ENCODE assay signal across 8 mouse cellular contexts in the genomic region with DNA sequence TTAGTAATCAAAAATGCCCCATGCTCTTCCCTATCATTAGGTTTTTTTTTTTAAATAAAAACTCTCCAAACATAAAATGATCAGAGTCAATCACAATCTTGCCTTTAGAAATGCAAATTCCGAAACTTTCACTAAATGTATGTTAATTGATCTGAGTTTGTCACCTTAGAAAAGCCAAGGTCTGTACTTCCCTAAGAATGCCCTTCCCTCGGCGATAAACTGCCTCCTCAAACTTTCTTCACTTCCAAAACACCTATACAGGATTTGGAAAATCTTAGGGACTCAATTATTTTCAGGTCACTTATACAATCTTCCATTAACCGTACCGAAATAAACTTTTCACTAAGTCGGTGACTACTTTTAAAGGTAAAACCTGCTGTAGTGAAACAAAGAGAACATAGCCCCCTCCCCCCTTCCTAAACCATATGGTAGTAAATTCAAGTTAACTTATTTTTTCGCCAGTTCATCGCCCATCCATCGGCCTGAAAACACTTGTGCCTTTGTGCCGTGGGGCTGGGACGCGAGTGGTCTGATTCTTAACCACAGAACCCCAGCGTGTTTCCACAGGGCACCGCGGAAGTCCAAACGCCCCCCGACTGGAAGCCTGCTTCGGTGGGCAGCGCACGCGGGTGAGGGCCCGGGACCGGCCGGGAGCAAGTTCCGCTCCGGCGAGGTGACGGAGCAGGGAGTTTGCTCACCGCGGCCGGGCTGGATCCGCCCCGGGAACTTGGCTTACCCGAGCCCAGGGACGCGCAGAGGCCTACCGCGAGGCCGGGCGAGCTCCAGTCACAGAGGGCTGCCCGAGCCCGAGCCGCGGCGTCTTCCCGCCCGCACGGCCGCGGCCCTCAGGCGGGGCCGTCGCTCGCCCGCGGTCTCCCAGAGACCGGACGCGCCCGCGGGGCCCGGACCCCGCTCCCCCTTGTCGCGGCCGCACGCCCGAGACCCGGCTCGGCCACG. TPM values are rescaled to one million over a fixed set of nuclear protein-coding genes. Genes with fewer than 3 reads are reported as not detected.
DNase-seq lines count a peak whose midpoint lies in the region; ATAC-seq and TF ChIP-seq lines count a peak whose summit lies in the region.

No protein-coding gene starts in this region.

- peaks cover 51% of the 10 kb centered on the region for H3K4me1 ChIP-seq in heart, embryonic 15.5 days (replicated peaks)
- H3K4me1 ChIP-seq in lung, adult 2 months (ENCODE audit: control insufficient read depth, insufficient read depth, low read length), result peaks cover 18% of the 10 kb centered on the region
- H3K4me1 ChIP-seq in neural tube, embryonic 15.5 days, result peaks cover 37% of the 10 kb centered on the region

- H3K27me3 ChIP-seq in heart, embryonic 15.5 days, result no peaks in the 10 kb centered on the region
- no peaks in the 10 kb centered on the region for H3K27me3 ChIP-seq in neural tube, embryonic 15.5 days (replicated peaks)

- TF ChIP-seq CTCF in lung, adult 2 months (IDR thresholded peaks at IDR 0.05; ENCODE audit: insufficient read depth, low read length), result no peak

- under 1% methylated on average over 66 of the region's 71 CpGs for WGBS in heart, embryonic 15.5 days
- WGBS in lung, adult 2 months, result under 1% methylated on average over 71 of the region's 71 CpGs
- WGBS in neural tube, embryonic 15.5 days, result under 1% methylated on average over 70 of the region's 71 CpGs

- peak overlapping the region; percentile 98 for H3K4me3 ChIP-seq in heart, embryonic 15.5 days
- H3K4me3 ChIP-seq in lung, adult 2 months (replicated peaks; ENCODE audit: extremely low read depth, low read depth, low read length), result peak overlapping the region; percentile 63
- H3K4me3 ChIP-seq in neural tube, embryonic 15.5 days (replicated peaks), result peak overlapping the region; percentile 90

- H3K36me3 ChIP-seq in heart, embryonic 15.5 days, result 0 out of 2 replicates have a peak, but pooled peaks cover 5% of the 10 kb centered on the region
- H3K36me3 ChIP-seq in neural tube, embryonic 15.5 days, result no peaks in the 10 kb centered on the region

- H3K4me2 ChIP-seq in heart, embryonic 15.5 days, result peak overlapping the region; percentile 68
- H3K4me2 ChIP-seq in neural tube, embryonic 15.5 days, result peak overlapping the region; percentile 69

- no peaks in the 10 kb centered on the region for H3K9me3 ChIP-seq in heart, embryonic 15.5 days (replicated peaks)
- no peaks in the 10 kb centered on the region for H3K9me3 ChIP-seq in neural tube, embryonic 15.5 days (replicated peaks)

- peak overlapping the region; percentile 100 for H3K9ac ChIP-seq in heart, embryonic 15.5 days
- H3K9ac ChIP-seq in neural tube, embryonic 15.5 days (replicated peaks), result peak overlapping the region; percentile 95

- no peak for TF ChIP-seq POLR2A in lung, adult 2 months (IDR thresholded peaks at IDR 0.05; ENCODE audit: borderline replicate concordance, extremely low read depth, low read depth, low read length)

- peak; percentile 74 for ATAC-seq in erythroblast, adult 5-6 weeks (replicated peaks; ENCODE audit: low FRiP score, poor library complexity, severe bottlenecking)
- peak; percentile 33; the same call in 1 of the 2 replicates for ATAC-seq in heart, embryonic 15.5 days (replicated peaks; ENCODE audit: insufficient number of reproducible peaks, insufficient read depth, low FRiP score, low read depth)
- peak; percentile 51 for ATAC-seq in neural tube, embryonic 15.5 days (ENCODE audit: low FRiP score)

- H3K27ac ChIP-seq in heart, embryonic 15.5 days, result peak overlapping the region; percentile 100
- peak overlapping the region; percentile 96 for H3K27ac ChIP-seq in neural tube, embryonic 15.5 days (replicated peaks)

- peak; percentile 78 for DNase-seq in CD4-positive, CD25-positive, alpha-beta regulatory T cell, adult 2 months (ENCODE audit: low read depth, low spot score)
- peak; percentile 70 for DNase-seq in brain, adult 2 months (ENCODE audit: low read depth, low spot score)
- DNase-seq in kidney, postnatal 10 days, result peak; percentile 81
- peak; percentile 71 for DNase-seq in lung, adult 2 months
- peak; percentile 85 for DNase-seq in testis, postnatal 14 days (ENCODE audit: low spot score)

RNA-seq across cellular contexts. Expression of gene Kcmf1, which starts 1.3 kb away (rescaled TPM):
- total RNA-seq in erythroblast, adult 5-6 weeks (2015; ENCODE audit: low replicate concordance), result 11.9 and 18.6 TPM in 2 replicates
- total RNA-seq in erythroblast, adult 5-6 weeks (2017; ENCODE audit: low replicate concordance), result 36.5 and 36.7 TPM in 2 replicates
- 40.7 and 41.0 TPM in 2 replicates for polyA plus RNA-seq in heart, embryonic 15.5 days (2015; fragmentation: Nextera tagmentation; extraction: Ambion mirVana)
- 108 and 150 TPM in 2 replicates for polyA plus RNA-seq in lung, adult 2 months (2012; rRNA removed)
- 36.5 and 40.9 TPM in 2 replicates for polyA plus RNA-seq in neural tube, embryonic 15.5 days (2015; fragmentation: Nextera tagmentation; extraction: Ambion mirVana)

Comparison
In these comparisons a context has a peak if more than half of its experiments do, and no peak if none do; other contexts are left out.
1. Peak in every context shown above with its lines: DNase-seq, ATAC-seq, H3K4me3 ChIP-seq and H3K27ac ChIP-seq.